In the genomic region with DNA sequence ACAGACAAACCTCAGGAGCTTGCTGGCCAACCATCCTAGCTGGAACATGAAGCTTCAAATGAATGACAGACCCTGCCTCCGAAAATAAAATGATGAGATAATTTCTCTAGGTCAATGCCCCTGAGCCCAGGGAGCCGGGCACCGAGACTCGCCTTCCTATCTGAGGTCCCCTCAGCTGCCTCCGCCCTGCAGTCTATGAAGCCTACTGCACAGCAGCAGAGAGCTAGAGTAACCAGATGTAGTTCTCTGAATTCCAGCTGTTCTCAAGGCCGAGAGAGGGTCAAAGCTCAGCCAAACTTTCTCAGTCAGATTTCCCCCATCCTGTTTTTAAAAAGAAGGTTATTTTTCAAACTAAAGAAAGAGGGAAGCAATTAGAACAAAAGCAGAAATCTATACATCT, we compare ENCODE assay signal across 18 mouse cellular contexts. TPM values are rescaled to one million over a fixed set of nuclear protein-coding genes. Genes with fewer than 3 reads are reported as not detected.
DNase-seq lines count a peak whose midpoint lies in the region; ATAC-seq and TF ChIP-seq lines count a peak whose summit lies in the region.
"Had no signal": no experiment of that assay in that cellular context is flagged by ENCODE, and none has a peak within 500 bp of the region (broad histone marks: within the 10 kb centered on the region; RNA-seq: fewer than 3 reads in every experiment).

No protein-coding gene starts in this region.

- TF ChIP-seq POLR2A in lung, adult 2 months (IDR thresholded peaks at IDR 0.05; ENCODE audit: borderline replicate concordance, extremely low read depth, low read depth, low read length) = no peak

- no peak overlapping the region for H3K4me3 ChIP-seq in limb, embryonic 12.5 days (replicated peaks)
- no peak overlapping the region for H3K4me3 ChIP-seq in limb, embryonic 10.5 days
- no peak overlapping the region for H3K4me3 ChIP-seq in lung, postnatal 0 days (ENCODE audit: low read depth, low read length)
- H3K4me3 ChIP-seq in lung, adult 2 months (replicated peaks; ENCODE audit: extremely low read depth, low read depth, low read length) = no peak overlapping the region
- no peak overlapping the region for H3K4me3 ChIP-seq in embryonic facial prominence, embryonic 13.5 days
- no peak overlapping the region for H3K4me3 ChIP-seq in embryonic facial prominence, embryonic 14.5 days (ENCODE audit: low read depth, low read length)
- H3K4me3 ChIP-seq in kidney, embryonic 14.5 days (ENCODE audit: low read length) = no peak overlapping the region
- H3K4me3 ChIP-seq: forebrain, embryonic 15.5 days; heart, embryonic 13.5 days; hindbrain, embryonic 12.5 days had no signal

- DNase-seq in limb, embryonic 10.5 days (ENCODE audit: low spot score) = no peak
- DNase-seq in lung, postnatal 0 days (ENCODE audit: low spot score) = peak; percentile 50
- DNase-seq in lung, adult 2 months = no peak
- DNase-seq in embryonic facial prominence, embryonic 14.5 days (ENCODE audit: low spot score) = no peak
- DNase-seq: adrenal gland, postnatal 25 days; cerebellum, adult 18-20 months; cerebellum, postnatal 10 days; embryo, embryonic 11 days; gastrocnemius, postnatal 10 days; heart, postnatal 36 days had no signal

- H3K4me1 ChIP-seq in limb, embryonic 12.5 days (replicated peaks) = peaks cover 5% of the 10 kb centered on the region; the same call in 1 of the 2 replicates
- H3K4me1 ChIP-seq in limb, embryonic 10.5 days = no peaks in the 10 kb centered on the region
- peaks cover 2% of the 10 kb centered on the region; the same call in 1 of the 2 replicates for H3K4me1 ChIP-seq in lung, postnatal 0 days (ENCODE audit: insufficient read depth, low read depth, low read length)
- H3K4me1 ChIP-seq in lung, adult 2 months (ENCODE audit: control insufficient read depth, insufficient read depth, low read length) = peaks cover 14% of the 10 kb centered on the region
- peaks cover 45% of the 10 kb centered on the region for H3K4me1 ChIP-seq in embryonic facial prominence, embryonic 13.5 days
- peaks cover 20% of the 10 kb centered on the region for H3K4me1 ChIP-seq in embryonic facial prominence, embryonic 14.5 days (ENCODE audit: control insufficient read depth, insufficient read depth, low read length)
- no peaks in the 10 kb centered on the region for H3K4me1 ChIP-seq in kidney, embryonic 14.5 days (ENCODE audit: control insufficient read depth, insufficient read depth, low read length)
- H3K4me1 ChIP-seq: forebrain, embryonic 15.5 days had no signal

- TF ChIP-seq CTCF in lung, postnatal 0 days (IDR thresholded peaks at IDR 0.05) = no peak
- TF ChIP-seq CTCF in lung, adult 2 months (IDR thresholded peaks at IDR 0.05; ENCODE audit: insufficient read depth, low read length) = no peak

- TF ChIP-seq EP300 in lung, postnatal 0 days (IDR thresholded peaks at IDR 0.05) = no peak

- H3K36me3 ChIP-seq in limb, embryonic 12.5 days = peaks cover 89% of the 10 kb centered on the region
- peaks cover 94% of the 10 kb centered on the region for H3K36me3 ChIP-seq in limb, embryonic 10.5 days
- H3K36me3 ChIP-seq in lung, postnatal 0 days (ENCODE audit: insufficient read depth, low read length) = 0 out of 2 replicates have a peak, but pooled peaks cover 12% of the 10 kb centered on the region
- peaks cover 63% of the 10 kb centered on the region for H3K36me3 ChIP-seq in embryonic facial prominence, embryonic 13.5 days
- H3K36me3 ChIP-seq in embryonic facial prominence, embryonic 14.5 days (ENCODE audit: control insufficient read depth, insufficient read depth, low read length) = peaks cover 56% of the 10 kb centered on the region
- H3K36me3 ChIP-seq in kidney, embryonic 14.5 days (ENCODE audit: control insufficient read depth, insufficient read depth, low read length) = peaks cover 41% of the 10 kb centered on the region; the same call in 1 of the 2 replicates

- no peaks in the 10 kb centered on the region for H3K27me3 ChIP-seq in limb, embryonic 12.5 days
- H3K27me3 ChIP-seq in limb, embryonic 10.5 days (ENCODE audit: low read depth, poor library complexity, severe bottlenecking) = no peaks in the 10 kb centered on the region
- no peaks in the 10 kb centered on the region for H3K27me3 ChIP-seq in lung, postnatal 0 days (replicated peaks; ENCODE audit: insufficient read depth, low read length)
- no peaks in the 10 kb centered on the region for H3K27me3 ChIP-seq in embryonic facial prominence, embryonic 13.5 days
- H3K27me3 ChIP-seq in embryonic facial prominence, embryonic 14.5 days (replicated peaks; ENCODE audit: control insufficient read depth, insufficient read depth, low read length) = no peaks in the 10 kb centered on the region
- H3K27me3 ChIP-seq in kidney, embryonic 14.5 days (ENCODE audit: control insufficient read depth, insufficient read depth, low read length) = no peaks in the 10 kb centered on the region
- H3K27me3 ChIP-seq: forebrain, embryonic 15.5 days; heart, embryonic 13.5 days; hindbrain, embryonic 12.5 days had no signal

- no peak overlapping the region for H3K9ac ChIP-seq in limb, embryonic 12.5 days (replicated peaks)
- H3K9ac ChIP-seq in lung, postnatal 0 days (replicated peaks; ENCODE audit: low read depth) = no peak overlapping the region
- no peak overlapping the region for H3K9ac ChIP-seq in embryonic facial prominence, embryonic 13.5 days
- no peak overlapping the region for H3K9ac ChIP-seq in embryonic facial prominence, embryonic 14.5 days (ENCODE audit: low read depth, low read length)
- H3K9ac ChIP-seq in kidney, embryonic 14.5 days (ENCODE audit: low read depth, low read length) = no peak overlapping the region
- H3K9ac ChIP-seq: forebrain, embryonic 15.5 days; heart, embryonic 13.5 days; hindbrain, embryonic 12.5 days had no signal

- 86% methylated on average over 6 of the region's 6 CpGs for WGBS in limb, embryonic 12.5 days
- WGBS in limb, embryonic 10.5 days = 95% methylated on average over 6 of the region's 6 CpGs
- WGBS in lung, postnatal 0 days = 69% methylated on average over 6 of the region's 6 CpGs
- 64% methylated on average over 6 of the region's 6 CpGs for WGBS in lung, adult 2 months
- WGBS in embryonic facial prominence, embryonic 13.5 days = 54% methylated on average over 6 of the region's 6 CpGs
- WGBS in embryonic facial prominence, embryonic 14.5 days = 59% methylated on average over 6 of the region's 6 CpGs
- 81% methylated on average over 6 of the region's 6 CpGs for WGBS in kidney, embryonic 14.5 days

- H3K9me3 ChIP-seq in limb, embryonic 12.5 days = no peaks in the 10 kb centered on the region
- H3K9me3 ChIP-seq in limb, embryonic 10.5 days (replicated peaks) = no peaks in the 10 kb centered on the region
- no peaks in the 10 kb centered on the region for H3K9me3 ChIP-seq in lung, postnatal 0 days (ENCODE audit: low read length)
- H3K9me3 ChIP-seq in embryonic facial prominence, embryonic 13.5 days = no peaks in the 10 kb centered on the region
- H3K9me3 ChIP-seq in embryonic facial prominence, embryonic 14.5 days (ENCODE audit: control insufficient read depth, low read length) = no peaks in the 10 kb centered on the region
- no peaks in the 10 kb centered on the region for H3K9me3 ChIP-seq in kidney, embryonic 14.5 days (ENCODE audit: control insufficient read depth, low read length)
- H3K9me3 ChIP-seq: forebrain, embryonic 15.5 days; heart, embryonic 13.5 days; hindbrain, embryonic 12.5 days had no signal

- 0 out of 2 replicates have a peak overlapping the region, but pooled peaks have one; percentile 8 for H3K27ac ChIP-seq in limb, embryonic 12.5 days
- no peak overlapping the region for H3K27ac ChIP-seq in limb, embryonic 10.5 days
- no peak overlapping the region for H3K27ac ChIP-seq in lung, postnatal 0 days (ENCODE audit: low read length)
- peak overlapping the region; percentile 60 for H3K27ac ChIP-seq in embryonic facial prominence, embryonic 13.5 days
- H3K27ac ChIP-seq in embryonic facial prominence, embryonic 14.5 days (replicated peaks; ENCODE audit: low read depth, low read length) = peak overlapping the region; percentile 74
- H3K27ac ChIP-seq in kidney, embryonic 14.5 days (ENCODE audit: low read depth, low read length) = no peak overlapping the region
- H3K27ac ChIP-seq: forebrain, embryonic 15.5 days; heart, embryonic 13.5 days; hindbrain, embryonic 12.5 days had no signal

- no peak overlapping the region for H3K4me2 ChIP-seq in limb, embryonic 12.5 days
- no peak overlapping the region for H3K4me2 ChIP-seq in lung, postnatal 0 days (replicated peaks; ENCODE audit: low read depth, low read length)
- H3K4me2 ChIP-seq in embryonic facial prominence, embryonic 13.5 days = no peak overlapping the region
- no peak overlapping the region for H3K4me2 ChIP-seq in embryonic facial prominence, embryonic 14.5 days (ENCODE audit: low read depth, low read length)
- H3K4me2 ChIP-seq in kidney, embryonic 14.5 days (replicated peaks; ENCODE audit: low read depth, low read length) = no peak overlapping the region
- H3K4me2 ChIP-seq: forebrain, embryonic 15.5 days; heart, embryonic 13.5 days; hindbrain, embryonic 12.5 days had no signal

- no peak for ATAC-seq in limb, embryonic 12.5 days (ENCODE audit: insufficient number of reproducible peaks, insufficient read depth, low FRiP score, low TSS enrichment, low read depth)
- ATAC-seq in lung, postnatal 0 days = no peak
- ATAC-seq in embryonic facial prominence, embryonic 13.5 days (ENCODE audit: insufficient number of reproducible peaks, insufficient read depth, low FRiP score, low TSS enrichment, low read depth) = no peak
- ATAC-seq in embryonic facial prominence, embryonic 14.5 days (ENCODE audit: low read depth) = no peak
- ATAC-seq in kidney, embryonic 14.5 days (ENCODE audit: low FRiP score, low TSS enrichment) = no peak
- ATAC-seq in granulocyte monocyte progenitor cell, adult 5-6 weeks (replicated peaks; ENCODE audit: poor library complexity, severe bottlenecking) = no peak
- ATAC-seq: forebrain, embryonic 15.5 days; hindbrain, postnatal 0 days had no signal

RNA-seq across cellular contexts. Expression of gene Rnf144a, which starts 29.3 kb away (rescaled TPM):
- polyA plus RNA-seq in limb, embryonic 12.5 days (2016; fragmentation: Nextera tagmentation; extraction: Ambion mirVana) = 63.4 and 66.2 TPM in 2 replicates
- polyA plus RNA-seq in limb, embryonic 10.5 days (2016; fragmentation: Nextera tagmentation; extraction: Ambion mirVana) = 44.2 and 54.9 TPM in 2 replicates
- polyA plus RNA-seq in lung, postnatal 0 days (2015; fragmentation: Nextera tagmentation; extraction: Ambion mirVana) = 69.6 and 73.7 TPM in 2 replicates
- polyA plus RNA-seq in lung, adult 2 months (2012; rRNA removed) = 76.2 and 128 TPM in 2 replicates
- 46.4 and 48.3 TPM in 2 replicates for polyA plus RNA-seq in embryonic facial prominence, embryonic 13.5 days (2015; fragmentation: Nextera tagmentation; extraction: Ambion mirVana)
- polyA plus RNA-seq in embryonic facial prominence, embryonic 14.5 days (2014; fragmentation: Nextera tagmentation; extraction: Ambion mirVana) = 24.8 and 31.7 TPM in 2 replicates
- polyA plus RNA-seq in kidney, embryonic 14.5 days (2014; fragmentation: Nextera tagmentation; extraction: Ambion mirVana) = 26.2 and 29.8 TPM in 2 replicates
- 26.1 and 33.5 TPM in 2 replicates for total RNA-seq in granulocyte monocyte progenitor cell, adult 5-6 weeks (2014; fragmentation: Nextera tagmentation)
- total RNA-seq in granulocyte monocyte progenitor cell, adult 5-6 weeks (2017) = 13.5 and 13.6 TPM in 2 replicates

Comparison
In these comparisons a context has a peak if more than half of its experiments do, and no peak if none do; other contexts are left out.
1. H3K27ac ChIP-seq: peak in limb, embryonic 12.5 days (single experiment), embryonic facial prominence, embryonic 13.5 days (single experiment) and embryonic facial prominence, embryonic 14.5 days (single experiment); none in limb, embryonic 10.5 days (single experiment), lung, postnatal 0 days (single experiment) and kidney, embryonic 14.5 days (single experiment).